Mouse (Mus musculus) stomach, embryonic 14.5 days (tissue): ENCODE results near the gene Prr7. TPM values are rescaled to one million over a fixed set of nuclear protein-coding genes. Genes with fewer than 3 reads are reported as not detected.
A peak's percentile ranks its signal among the peaks of the same experiment; 100 is the strongest.

Experiments
- microRNA-seq: library from miRNA; unstranded; fragments of <30 nt; microRNA quantifications from one replicate; pipeline ENCODE4, GENCODE M21; 2016
- polyA plus RNA-seq: library from polyadenylated mRNA; unstranded; fragments of >200 nt; fragmentation: Nextera tagmentation; extraction: Ambion mirVana; gene quantifications from 2 replicates; pipeline ENCODE4 v1.2.1, GENCODE M21; 2014

Prr7 gene
- polyA plus RNA-seq, 1 experiment from 2014 or later = 1.4 TPM

Small RNAs within 50 kb of the gene (microRNA-seq; reads per million reads assigned to microRNA genes)
- gene Mir6943 = not detected
- 15.6 reads per million, percentile 25 among the genes with 10 or more reads in this experiment for gene Mir6944
- 4.4 reads per million, percentile 11 among the genes with 10 or more reads in this experiment for gene Mir6945

Other genes with a start within 250 kb of the Prr7 start
- 509 and 525 TPM in 2 replicates for gene Prelid1, start 143.8 kb upstream of the Prr7 start, polyA plus RNA-seq
- gene Rab24, start 142.3 kb upstream of the Prr7 start, polyA plus RNA-seq = 81.0 and 89.9 TPM in 2 replicates
- 33.5 and 40.7 TPM in 2 replicates for gene Mxd3, start 134.4 kb upstream of the Prr7 start, polyA plus RNA-seq
- 91.7 and 98.6 TPM in 2 replicates for gene Lman2, start 101.5 kb upstream of the Prr7 start, polyA plus RNA-seq
- 0.53 and 0.78 TPM in 2 replicates for gene Rgs14, start 94.5 kb upstream of the Prr7 start, polyA plus RNA-seq
- gene Slc34a1, start 66.1 kb upstream of the Prr7 start, polyA plus RNA-seq = 0.18 TPM in 1 of 2 replicates, not detected in the other
- gene Pfn3, start 49.0 kb upstream of the Prr7 start, polyA plus RNA-seq = 0.52 TPM in 1 of 2 replicates, not detected in the other
- gene F12, start 37.5 kb upstream of the Prr7 start, polyA plus RNA-seq = not detected in 2 replicates
- 35.5 and 36.9 TPM in 2 replicates for gene Grk6, start 19.2 kb upstream of the Prr7 start, polyA plus RNA-seq
- 118 and 120 TPM in 2 replicates for gene Dbn1, start 23.8 kb downstream of the Prr7 start, polyA plus RNA-seq
- 257 and 270 TPM in 2 replicates for gene Pdlim7, start 49.4 kb downstream of the Prr7 start, polyA plus RNA-seq
- gene Dok3, start 65.0 kb downstream of the Prr7 start, polyA plus RNA-seq = 2.1 and 2.4 TPM in 2 replicates
- gene Ddx41, start 72.4 kb downstream of the Prr7 start, polyA plus RNA-seq = 61.5 and 67.6 TPM in 2 replicates
- 30.9 and 39.6 TPM in 2 replicates for gene Fam193b, start 106.9 kb downstream of the Prr7 start, polyA plus RNA-seq
- gene Tmed9, start 109.5 kb downstream of the Prr7 start, polyA plus RNA-seq = 74.3 and 85.2 TPM in 2 replicates
- gene B4galt7, start 135.6 kb downstream of the Prr7 start, polyA plus RNA-seq = 21.0 and 24.9 TPM in 2 replicates
- gene Caml, start 158.7 kb downstream of the Prr7 start, polyA plus RNA-seq = 57.8 and 58.0 TPM in 2 replicates
- gene Ddx46, start 170.8 kb downstream of the Prr7 start, polyA plus RNA-seq = 41.1 and 45.4 TPM in 2 replicates
- 82.5 and 82.7 TPM in 2 replicates for gene B230219D22Rik, start 228.9 kb downstream of the Prr7 start, polyA plus RNA-seq